Mouse (Mus musculus): ENCODE measurements around the gene Alpl. TPM values are rescaled to one million over a fixed set of nuclear protein-coding genes. Genes with fewer than 3 reads are reported as not detected.

Alpl gene
- 2.2 and 3.0 TPM in 2 replicates for polyA plus RNA-seq (2015; fragmentation: Nextera tagmentation; extraction: Ambion mirVana)

DNA sequence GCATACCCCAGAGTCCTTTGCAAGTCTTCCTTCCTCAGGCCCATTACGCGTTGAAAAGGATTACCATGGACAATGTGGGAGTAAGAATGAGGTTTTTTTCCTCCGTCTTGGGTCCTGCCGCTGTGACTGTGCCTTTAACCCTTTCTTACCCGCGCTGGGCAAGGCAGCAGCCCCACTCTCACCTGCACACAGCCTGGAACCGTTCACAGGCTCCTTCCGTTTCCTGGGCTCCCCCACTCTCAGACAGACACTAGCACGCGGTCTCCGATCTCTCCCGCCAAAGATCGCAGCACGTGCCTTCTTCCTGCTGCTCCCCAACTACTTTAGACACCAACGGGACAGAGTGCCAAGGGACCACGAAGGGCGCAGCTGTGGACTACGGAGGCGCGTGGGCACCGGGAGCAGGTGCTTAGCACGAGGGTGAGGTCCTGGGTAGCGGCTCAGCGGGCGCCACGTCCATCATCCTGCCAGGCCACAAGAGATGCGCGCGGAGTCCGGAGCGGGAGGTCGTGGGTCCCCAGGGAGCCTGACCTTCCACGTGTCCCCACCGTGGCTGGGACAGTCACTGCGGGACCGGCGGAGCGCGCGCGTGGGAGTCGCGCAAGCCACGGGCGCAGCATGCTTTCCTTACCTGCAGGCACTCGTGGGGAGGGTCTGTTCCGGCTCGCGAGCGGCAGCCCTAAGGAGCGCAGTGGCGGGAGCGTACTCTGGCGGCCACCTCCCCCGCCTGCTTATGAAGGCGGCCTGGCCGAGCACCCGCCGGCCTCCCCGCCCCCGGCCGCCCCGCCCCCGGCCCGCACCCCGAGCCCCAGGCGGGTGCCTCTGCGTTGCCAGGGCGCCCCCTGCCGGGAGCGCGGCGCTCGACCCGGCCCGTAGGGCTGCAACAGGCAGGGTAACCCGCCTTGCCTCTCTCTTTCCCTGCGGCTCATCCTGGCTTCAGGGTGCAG lies at the start of gene Alpl:
Gene Alpl (minus strand): TSS at position 774 of the 947 bp plus-strand sequence.
- ATAC-seq: peak; percentile 87

DNA sequence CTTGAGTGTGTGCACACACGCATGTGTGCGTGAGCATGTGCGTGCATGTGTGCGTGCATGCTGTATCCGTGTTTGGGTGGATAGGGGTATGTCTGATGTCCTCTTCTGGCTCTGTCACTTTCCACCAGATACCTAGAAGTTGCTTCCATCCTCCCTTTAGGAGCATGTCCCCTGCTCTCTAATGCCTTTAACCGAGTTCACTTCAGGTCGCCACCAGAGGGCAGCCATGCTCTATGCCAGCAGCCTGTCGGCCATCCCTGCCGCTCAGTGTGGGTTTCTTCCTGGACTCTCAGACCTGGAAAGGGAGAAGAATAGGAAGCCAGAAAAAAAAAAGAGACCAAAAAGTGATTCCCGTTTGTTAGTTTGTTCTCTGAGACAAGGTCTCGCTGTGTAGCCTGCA lies 48.5 kb upstream of the Alpl start:
- 22% methylated on average over 11 of the region's 11 CpGs for whole genome bisulfite sequencing
- Histone ChIP-seq H3K9me3 (ENCODE audit: low read length) (no peaks in the 10 kb centered on the region; the same call in 1 of the 2 replicates), H3K27me3 (replicated peaks; ENCODE audit: insufficient read depth, low read length) (no peaks in the 10 kb centered on the region), H3K4me1 (ENCODE audit: insufficient read depth, low read depth, low read length) (no peaks in the 10 kb centered on the region), H3K27ac (ENCODE audit: low read length) (no peak overlapping the region), H3K9ac (replicated peaks; ENCODE audit: low read depth) (no peak overlapping the region), H3K36me3 (ENCODE audit: insufficient read depth, low read length) (no peaks in the 10 kb centered on the region), H3K4me2 (replicated peaks; ENCODE audit: low read depth, low read length) (no peak overlapping the region), H3K4me3 (ENCODE audit: low read depth, low read length) (no peak overlapping the region)
- DNase-seq (ENCODE audit: low spot score): peak; percentile 82
- peak; percentile 97 for TF ChIP-seq CTCF (IDR thresholded peaks at IDR 0.05)
- no peak for TF ChIP-seq EP300 (IDR thresholded peaks at IDR 0.05)
- peak; percentile 74 for ATAC-seq

More for the DNA sequence above, at the start of gene Alpl:
- TF ChIP-seq CTCF (IDR thresholded peaks at IDR 0.05) (peak; percentile 75), EP300 (IDR thresholded peaks at IDR 0.05) (no peak)
- Histone ChIP-seq H3K4me1 (ENCODE audit: insufficient read depth, low read depth, low read length) (peaks cover 4% of the 10 kb centered on the region; the same call in 1 of the 2 replicates), H3K9me3 (ENCODE audit: low read length) (no peaks in the 10 kb centered on the region), H3K9ac (replicated peaks; ENCODE audit: low read depth) (no peak within 1 kb of the TSS), H3K36me3 (ENCODE audit: insufficient read depth, low read length) (no peaks in the 10 kb centered on the region), H3K4me3 (ENCODE audit: low read depth, low read length) (peak within 1 kb of the TSS; percentile 32), H3K27ac (ENCODE audit: low read length) (no peak within 1 kb of the TSS), H3K27me3 (replicated peaks; ENCODE audit: insufficient read depth, low read length) (peaks cover 15% of the 10 kb centered on the region; the same call in 1 of the 2 replicates), H3K4me2 (replicated peaks; ENCODE audit: low read depth, low read length) (peak within 1 kb of the TSS; percentile 64)
- DNase-seq (ENCODE audit: low spot score): peak; percentile 58
- 3% methylated on average over 52 of the region's 78 CpGs for WGBS

DNA sequence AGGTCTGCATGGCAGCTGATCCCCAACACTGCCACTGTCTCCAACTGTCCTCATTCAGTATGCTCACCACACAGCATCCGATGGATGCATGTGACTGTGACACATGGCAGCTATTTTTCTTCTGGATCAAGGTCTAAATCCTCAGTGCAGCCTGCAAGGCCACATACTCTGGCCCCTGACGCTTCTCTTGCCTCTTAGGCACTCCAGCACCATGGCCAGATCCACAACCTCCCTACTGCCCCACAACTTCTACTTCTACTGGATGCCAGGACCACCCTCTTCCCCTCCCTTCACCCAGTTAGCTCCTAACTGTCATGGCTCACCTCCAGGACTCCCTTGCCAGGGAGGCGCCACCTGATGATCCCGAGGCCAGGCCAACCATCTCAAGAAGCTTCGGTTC lies 43.3 kb upstream of the Alpl start:
- H3K27ac ChIP-seq (ENCODE audit: low read length): no peak overlapping the region
- no peak for DNase-seq (ENCODE audit: low spot score)
- no peaks in the 10 kb centered on the region for H3K36me3 ChIP-seq (ENCODE audit: insufficient read depth, low read length)
- TF ChIP-seq EP300 (IDR thresholded peaks at IDR 0.05) (no peak), CTCF (IDR thresholded peaks at IDR 0.05) (no peak)
- H3K4me1 ChIP-seq (ENCODE audit: insufficient read depth, low read depth, low read length): no peaks in the 10 kb centered on the region
- ATAC-seq: no peak
- no peak overlapping the region for H3K9ac ChIP-seq (replicated peaks; ENCODE audit: low read depth)
- H3K4me3 ChIP-seq (ENCODE audit: low read depth, low read length): no peak overlapping the region
- no peak overlapping the region for H3K4me2 ChIP-seq (replicated peaks; ENCODE audit: low read depth, low read length)
- no peaks in the 10 kb centered on the region for H3K27me3 ChIP-seq (replicated peaks; ENCODE audit: insufficient read depth, low read length)
- WGBS: 83% methylated on average over 5 of the region's 5 CpGs
- H3K9me3 ChIP-seq (ENCODE audit: low read length): no peaks in the 10 kb centered on the region

DNA sequence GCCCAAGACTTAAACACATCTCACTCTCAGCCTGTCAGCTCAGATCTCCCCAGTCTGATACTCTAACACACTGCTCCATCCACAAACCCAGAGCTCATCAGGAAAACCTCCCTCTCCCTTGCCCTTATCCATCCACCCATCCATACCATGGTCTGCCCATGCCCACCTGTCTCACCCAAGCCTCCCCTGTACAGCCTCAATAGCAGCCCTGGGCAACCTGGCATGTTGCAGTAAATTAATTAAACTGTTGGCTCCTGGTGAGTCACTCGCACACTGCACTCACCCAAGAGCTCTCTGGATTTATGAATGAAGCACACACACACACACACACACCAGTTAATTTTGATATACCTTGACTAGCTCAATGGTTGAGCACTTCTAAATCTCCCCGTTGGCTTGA lies 42.6 kb upstream of the Alpl start:
- Histone ChIP-seq H3K9me3 (ENCODE audit: low read length) (no peaks in the 10 kb centered on the region), H3K4me1 (ENCODE audit: insufficient read depth, low read depth, low read length) (no peaks in the 10 kb centered on the region), H3K4me3 (ENCODE audit: low read depth, low read length) (no peak overlapping the region), H3K27me3 (replicated peaks; ENCODE audit: insufficient read depth, low read length) (no peaks in the 10 kb centered on the region), H3K27ac (ENCODE audit: low read length) (no peak overlapping the region), H3K4me2 (replicated peaks; ENCODE audit: low read depth, low read length) (no peak overlapping the region), H3K9ac (replicated peaks; ENCODE audit: low read depth) (no peak overlapping the region), H3K36me3 (ENCODE audit: insufficient read depth, low read length) (no peaks in the 10 kb centered on the region)
- no peak for DNase-seq (ENCODE audit: low spot score)
- WGBS: 89% methylated on average over 2 of the region's 2 CpGs
- TF ChIP-seq CTCF (IDR thresholded peaks at IDR 0.05) (no peak), EP300 (IDR thresholded peaks at IDR 0.05) (no peak)
- no peak for ATAC-seq

DNA sequence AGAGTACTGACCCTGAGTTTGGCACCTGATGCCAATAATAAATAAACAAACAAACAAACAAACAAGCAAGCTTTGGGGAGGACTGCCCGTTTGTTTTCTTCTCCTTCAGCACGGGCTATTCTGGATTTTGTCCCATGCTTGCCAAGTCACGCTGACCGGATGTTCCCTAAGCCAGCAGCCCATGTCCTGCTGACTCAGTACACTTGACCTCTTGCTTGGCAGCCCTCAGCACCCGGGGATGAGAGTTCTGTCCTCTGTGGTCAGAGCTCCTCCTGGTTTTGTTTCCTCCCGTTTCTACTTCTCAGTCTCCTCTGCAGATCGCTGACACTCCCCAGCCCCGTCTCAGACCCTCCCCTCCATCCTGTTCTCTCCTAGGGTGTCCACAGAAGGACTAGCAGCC lies 41.6 kb upstream of the Alpl start:
- ATAC-seq (no peak), DNase-seq (ENCODE audit: low spot score) (no peak)
- H3K36me3 ChIP-seq (ENCODE audit: insufficient read depth, low read length): no peaks in the 10 kb centered on the region
- TF ChIP-seq EP300 (IDR thresholded peaks at IDR 0.05) (no peak), CTCF (IDR thresholded peaks at IDR 0.05) (no peak)
- WGBS: 65% methylated on average over 8 of the region's 8 CpGs
- H3K9ac ChIP-seq (replicated peaks; ENCODE audit: low read depth): no peak overlapping the region
- no peak overlapping the region for H3K4me2 ChIP-seq (replicated peaks; ENCODE audit: low read depth, low read length)
- H3K9me3 ChIP-seq (ENCODE audit: low read length): no peaks in the 10 kb centered on the region
- no peak overlapping the region for H3K4me3 ChIP-seq (ENCODE audit: low read depth, low read length)
- no peaks in the 10 kb centered on the region for H3K27me3 ChIP-seq (replicated peaks; ENCODE audit: insufficient read depth, low read length)
- no peak overlapping the region for H3K27ac ChIP-seq (ENCODE audit: low read length)
- H3K4me1 ChIP-seq (ENCODE audit: insufficient read depth, low read depth, low read length): no peaks in the 10 kb centered on the region

DNA sequence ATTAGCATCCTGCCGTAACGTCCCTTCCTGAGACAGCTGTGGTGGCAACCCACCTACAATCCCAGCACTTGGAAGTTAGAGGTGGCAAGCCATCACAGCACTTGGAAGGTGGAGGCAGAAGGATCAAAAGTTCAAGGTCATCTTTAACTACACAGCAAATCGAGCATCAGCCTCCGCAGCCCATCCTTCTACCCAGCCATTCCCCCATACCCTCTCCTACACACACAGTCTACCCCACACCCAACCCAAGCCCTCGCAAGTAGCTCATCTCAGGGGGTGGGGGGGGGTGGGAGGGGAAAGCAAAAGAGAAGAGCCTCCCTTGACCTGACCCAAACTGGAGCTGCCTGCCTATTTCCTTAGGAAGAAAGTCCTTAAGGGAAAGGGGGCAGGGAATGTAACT lies 40.6 kb upstream of the Alpl start:
- no peak for DNase-seq (ENCODE audit: low spot score)
- H3K27me3 ChIP-seq (replicated peaks; ENCODE audit: insufficient read depth, low read length): no peaks in the 10 kb centered on the region
- no peaks in the 10 kb centered on the region for H3K9me3 ChIP-seq (ENCODE audit: low read length)
- no peaks in the 10 kb centered on the region for H3K4me1 ChIP-seq (ENCODE audit: insufficient read depth, low read depth, low read length)
- H3K4me2 ChIP-seq (replicated peaks; ENCODE audit: low read depth, low read length): no peak overlapping the region
- no peak overlapping the region for H3K27ac ChIP-seq (ENCODE audit: low read length)
- H3K4me3 ChIP-seq (ENCODE audit: low read depth, low read length): no peak overlapping the region
- TF ChIP-seq EP300 (IDR thresholded peaks at IDR 0.05) (no peak), CTCF (IDR thresholded peaks at IDR 0.05) (no peak)
- WGBS: 82% methylated on average over 5 of the region's 5 CpGs
- no peaks in the 10 kb centered on the region for H3K36me3 ChIP-seq (ENCODE audit: insufficient read depth, low read length)
- H3K9ac ChIP-seq (replicated peaks; ENCODE audit: low read depth): no peak overlapping the region
- no peak for ATAC-seq
